Mouse (Mus musculus) midbrain, postnatal 0 days (tissue): ENCODE results near the gene Fblim1. TPM values are rescaled to one million over a fixed set of nuclear protein-coding genes. Genes with fewer than 3 reads are reported as not detected.

ENCODE experiments used
- ATAC-seq: fragments of 200-750 bp; cut with Nextera tagmentation; 2 replicates; pipeline ENCODE4 v1.8.0; 2017; ENCODE audit warnings: moderate number of reproducible peaks, mild to moderate bottlenecking, moderate TSS enrichment, moderate library complexity; ENCODE audit not compliant: low FRiP score
- DNase-seq: peaks from one replicate; pipeline ENCODE4 v3.0.0-alpha.2; 2015; ENCODE audit warnings: low spot score
- H3K27ac ChIP-seq: fragments of 300-500 bp; sonication (generic); 2 replicates; pipeline ENCODE4 v1.5.1; 2014; ENCODE audit warnings: low read depth, mild to moderate bottlenecking, low read length, mixed read lengths
- H3K27me3 ChIP-seq: fragments of 300-500 bp; sonication (generic); 2 replicates; pipeline ENCODE4 v1.6.1; 2014; ENCODE audit warnings: low read length, control low read depth, mixed read lengths; ENCODE audit not compliant: insufficient read depth
- H3K36me3 ChIP-seq: fragments of 300-500 bp; sonication (generic); 2 replicates; pipeline ENCODE4 v1.6.1; 2014; ENCODE audit warnings: low read length, control low read depth, mixed read lengths; ENCODE audit not compliant: insufficient read depth
- H3K4me1 ChIP-seq: fragments of 300-500 bp; sonication (generic); 2 replicates; pipeline ENCODE4 v1.6.1; 2014; ENCODE audit warnings: mild to moderate bottlenecking, control low read depth, antibody characterized with exemption, low read length, mixed read lengths; ENCODE audit not compliant: insufficient read depth
- H3K4me2 ChIP-seq: fragments of 300-500 bp; sonication (generic); 2 replicates; pipeline ENCODE4 v1.6.1; 2014; ENCODE audit warnings: low read depth, mild to moderate bottlenecking, low read length, mixed read lengths; ENCODE audit not compliant: poor library complexity, severe bottlenecking
- H3K4me3 ChIP-seq: fragments of 300-500 bp; sonication (generic); 2 replicates; pipeline ENCODE4 v1.5.1; 2014; ENCODE audit warnings: low read depth, mild to moderate bottlenecking, low read length, moderate library complexity
- H3K9ac ChIP-seq: fragments of 300-500 bp; sonication (generic); replicated peaks from 2 replicates; pipeline ENCODE4 v1.6.1; 2014; ENCODE audit warnings: mild to moderate bottlenecking, low read length, moderate library complexity, mixed read lengths; ENCODE audit not compliant: poor library complexity, severe bottlenecking
- H3K9me3 ChIP-seq: fragments of 300-500 bp; sonication (generic); 2 replicates; pipeline ENCODE4 v1.6.1; 2016; ENCODE audit warnings: low read length, control low read depth
- CTCF ChIP-seq: IDR thresholded peaks from 2 replicates; pipeline ENCODE4 v1.5.1; 2016; ENCODE audit warnings: antibody characterized with exemption, mild to moderate bottlenecking
- WGBS: fragments of 180-500 bp; shearing (Covaris S2); extraction: QIAGEN DNeasy Blood & Tissue Kit; methylation state at CpG from one replicate; pipeline ENCODE4 v1.1.7; 2014; 5-methylcytosine and 5-hydroxymethylcytosine counted together
- polyA plus RNA-seq: library from polyadenylated mRNA; unstranded; fragments of >200 nt; fragmentation: Nextera tagmentation; extraction: Ambion mirVana; gene quantifications from 2 replicates; pipeline ENCODE4 v1.2.1, GENCODE M21; 2015
- total RNA-seq: library from RNA; depleted of rRNA; stranded (reverse); fragments of >200 nt; gene quantifications from 2 replicates; pipeline ENCODE4 v1.2.3, GENCODE M21; 2014

The Fblim1 gene
- total and polyA plus RNA-seq, 2 experiments from 2014 or later: 24.1 to 26.2 TPM

- Histone ChIP-seq H3K36me3 (no peaks in the 10 kb centered on the region), H3K4me3 (no peak overlapping the region), H3K4me1 (peaks cover 13% of the 10 kb centered on the region; the same call in 1 of the 2 replicates), H3K9me3 (no peaks in the 10 kb centered on the region), H3K4me2 (no peak overlapping the region), H3K27ac (no peak overlapping the region), H3K9ac (no peak overlapping the region), H3K27me3 (no peaks in the 10 kb centered on the region)
- TF ChIP-seq CTCF: no peak
- ATAC-seq (no peak), DNase-seq (no peak)
- 92% methylated on average over 11 of the region's 11 CpGs for WGBS
Observed at GRCm38 (mm10) chr4:141595138-141595537, 10.8 kb downstream of the Fblim1 start.

GRCm38 (mm10) chr4:141591547-141591946, 14.3 kb downstream of the Fblim1 start:
- no peaks in the 10 kb centered on the region for H3K27me3 ChIP-seq
- H3K27ac ChIP-seq: no peak overlapping the region
- TF ChIP-seq CTCF: peak; percentile 74
- H3K9ac ChIP-seq: no peak overlapping the region
- no peaks in the 10 kb centered on the region for H3K9me3 ChIP-seq
- 17% methylated on average over 3 of the region's 3 CpGs for WGBS
- H3K4me3 ChIP-seq: no peak overlapping the region
- no peak for DNase-seq
- no peak overlapping the region for H3K4me2 ChIP-seq
- ATAC-seq: no peak
- no peaks in the 10 kb centered on the region for H3K4me1 ChIP-seq
- H3K36me3 ChIP-seq: peaks cover 6% of the 10 kb centered on the region

- no peak overlapping the region for H3K4me2 ChIP-seq
- no peaks in the 10 kb centered on the region for H3K4me1 ChIP-seq
- ATAC-seq (no peak), DNase-seq (no peak)
- WGBS: 90% methylated on average over 8 of the region's 8 CpGs
- no peak overlapping the region for H3K4me3 ChIP-seq
- no peak overlapping the region for H3K9ac ChIP-seq
- no peak overlapping the region for H3K27ac ChIP-seq
- no peaks in the 10 kb centered on the region for H3K9me3 ChIP-seq
- TF ChIP-seq CTCF: no peak
- H3K36me3 ChIP-seq: peaks cover 16% of the 10 kb centered on the region
- no peaks in the 10 kb centered on the region for H3K27me3 ChIP-seq
Observed at GRCm38 (mm10) chr4:141583919-141584318, 22.0 kb downstream of the Fblim1 start.

GRCm38 (mm10) chr4:141581051-141581450, 24.8 kb downstream of the Fblim1 start:
- TF ChIP-seq CTCF: no peak
- DNase-seq (no peak), ATAC-seq (no peak)
- no peaks in the 10 kb centered on the region for H3K27me3 ChIP-seq
- no peaks in the 10 kb centered on the region for H3K9me3 ChIP-seq
- H3K27ac ChIP-seq: no peak overlapping the region
- H3K4me1 ChIP-seq: no peaks in the 10 kb centered on the region
- 83% methylated on average over 13 of the region's 13 CpGs for WGBS
- H3K9ac ChIP-seq: no peak overlapping the region
- peaks cover 20% of the 10 kb centered on the region for H3K36me3 ChIP-seq
- no peak overlapping the region for H3K4me3 ChIP-seq
- no peak overlapping the region for H3K4me2 ChIP-seq

GRCm38 (mm10) chr4:141578833-141579232, 27.1 kb downstream of the Fblim1 start:
- H3K9ac ChIP-seq: no peak overlapping the region
- 79% methylated on average over 3 of the region's 3 CpGs for WGBS

GRCm38 (mm10) chr4:141576877-141577276, 29.0 kb downstream of the Fblim1 start:
- Histone ChIP-seq H3K27me3 (no peaks in the 10 kb centered on the region), H3K36me3 (peaks cover 10% of the 10 kb centered on the region; the same call in 1 of the 2 replicates), H3K9me3 (no peaks in the 10 kb centered on the region), H3K27ac (no peak overlapping the region), H3K4me3 (no peak overlapping the region), H3K4me1 (no peaks in the 10 kb centered on the region), H3K9ac (no peak overlapping the region), H3K4me2 (no peak overlapping the region)
- DNase-seq (no peak), ATAC-seq (no peak)
- TF ChIP-seq CTCF: peak; percentile 48
- WGBS: 96% methylated on average over 7 of the region's 7 CpGs

More at GRCm38 (mm10) chr4:141578833-141579232, 27.1 kb downstream of the Fblim1 start:
- DNase-seq: no peak
- H3K4me1 ChIP-seq: no peaks in the 10 kb centered on the region
- no peaks in the 10 kb centered on the region for H3K9me3 ChIP-seq
- H3K27me3 ChIP-seq: no peaks in the 10 kb centered on the region
- ATAC-seq: no peak
- H3K36me3 ChIP-seq: peaks cover 14% of the 10 kb centered on the region; the same call in 1 of the 2 replicates
- no peak overlapping the region for H3K4me2 ChIP-seq
- H3K4me3 ChIP-seq: no peak overlapping the region
- no peak overlapping the region for H3K27ac ChIP-seq
- no peak for TF ChIP-seq CTCF
